Mouse (Mus musculus) yolk sac, embryonic 10.5 days (tissue): ENCODE measurements around the gene Psmd7.

ENCODE experiments used
- DNase-seq: peaks from one replicate; pipeline ENCODE4 v3.0.0-alpha.2; 2017; ENCODE audit warnings: low spot score

Gene Psmd7

DNA sequence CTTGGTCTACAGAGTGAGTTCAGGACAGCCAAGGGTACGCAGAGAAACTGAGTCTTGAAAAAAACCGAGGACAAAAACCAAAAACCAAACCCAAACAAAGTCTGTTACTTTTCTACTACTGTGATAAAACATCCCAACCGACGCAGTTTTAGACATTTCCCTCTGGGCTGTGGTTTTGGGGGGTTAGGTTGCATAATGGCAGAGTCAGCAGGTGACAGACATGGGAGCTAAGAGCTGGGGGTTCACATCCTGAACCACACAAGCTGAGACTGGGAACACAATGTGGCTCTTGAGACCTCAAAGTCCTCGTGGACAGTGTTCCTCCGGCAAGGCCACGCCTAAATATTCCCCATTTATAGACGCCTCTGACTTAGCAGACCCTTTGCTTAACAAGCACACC lies 10.1 kb downstream of the Psmd7 start:
- no peak for DNase-seq

DNA sequence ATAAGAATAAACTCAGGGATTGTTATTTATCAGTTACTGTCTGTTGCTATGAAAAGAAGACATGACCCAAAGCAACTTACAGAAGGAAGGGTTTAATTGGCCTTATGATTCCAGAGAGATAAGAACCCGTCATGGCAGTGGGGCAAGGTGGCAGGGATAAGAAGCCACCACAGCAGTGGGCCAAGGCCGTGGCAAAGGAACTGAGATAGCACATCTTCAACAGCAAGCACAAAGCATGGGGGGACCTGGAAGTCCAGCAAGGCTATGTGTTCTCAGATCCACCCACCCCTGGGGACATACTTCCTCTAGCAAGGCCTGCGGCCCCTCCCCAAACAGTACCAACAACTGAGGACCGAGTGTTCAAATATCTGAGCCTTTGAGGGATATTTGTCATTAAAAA lies 10.6 kb downstream of the Psmd7 start:
- no peak for DNase-seq

DNA sequence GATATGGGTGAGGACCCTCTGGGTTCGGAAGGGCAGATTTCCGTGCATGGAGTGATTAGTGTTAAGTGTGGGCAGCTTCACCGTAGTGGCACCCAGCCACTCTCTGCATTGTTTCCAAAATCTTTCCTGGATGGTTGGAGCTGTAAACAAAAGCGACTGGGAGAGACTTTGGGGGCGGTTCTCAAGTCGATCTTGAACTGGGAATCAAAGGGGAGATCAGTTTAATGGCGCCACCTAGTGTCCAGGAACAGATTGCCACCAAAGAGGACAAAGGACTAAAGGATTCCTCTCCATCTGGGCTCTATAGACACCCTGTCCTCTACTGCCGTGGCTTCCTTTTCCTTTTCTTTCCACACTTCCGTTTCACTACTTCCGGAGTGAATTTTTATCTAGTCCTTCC lies 11.6 kb downstream of the Psmd7 start:
- DNase-seq = peak; percentile 74

DNA sequence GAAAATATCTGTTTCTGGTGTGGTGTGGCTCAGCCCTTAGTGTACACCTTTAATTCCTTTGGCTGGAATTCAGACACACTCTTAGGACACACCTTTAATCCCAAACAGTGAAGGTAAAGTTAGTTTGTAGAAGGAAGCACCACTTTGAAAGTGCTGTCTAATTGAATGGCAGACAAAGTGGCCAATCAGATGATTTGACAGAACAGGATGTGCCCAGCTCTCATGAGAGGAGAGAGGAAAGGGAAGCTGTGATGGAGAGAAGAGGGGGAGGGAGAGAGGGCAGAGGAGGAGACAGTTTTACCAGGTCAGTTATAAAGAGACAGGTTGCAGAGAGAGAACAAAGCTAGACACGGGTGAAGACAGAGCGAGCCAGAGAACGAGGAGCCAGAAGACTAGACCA lies 13.5 kb downstream of the Psmd7 start:
- no peak for DNase-seq

DNA sequence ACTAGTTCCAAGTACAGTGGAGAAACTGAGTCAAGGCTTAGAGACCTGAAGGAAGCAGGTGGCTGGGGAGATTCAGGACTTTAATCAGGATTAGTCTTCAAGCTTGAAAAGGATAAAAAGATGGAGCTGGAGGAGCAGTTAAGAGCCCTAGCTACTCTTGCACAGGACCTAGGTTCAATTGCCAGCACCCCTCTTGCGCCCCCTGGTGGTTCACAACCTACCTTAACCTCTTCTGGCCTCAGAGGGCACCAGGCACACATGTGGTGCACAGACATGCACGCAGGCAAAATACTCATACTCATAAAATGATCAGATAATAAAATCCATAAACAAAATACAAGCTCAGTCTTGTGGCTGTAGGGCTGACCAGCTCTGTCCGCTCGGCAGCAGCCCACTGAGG lies 15.8 kb downstream of the Psmd7 start:
- peak; percentile 66 for DNase-seq

DNA sequence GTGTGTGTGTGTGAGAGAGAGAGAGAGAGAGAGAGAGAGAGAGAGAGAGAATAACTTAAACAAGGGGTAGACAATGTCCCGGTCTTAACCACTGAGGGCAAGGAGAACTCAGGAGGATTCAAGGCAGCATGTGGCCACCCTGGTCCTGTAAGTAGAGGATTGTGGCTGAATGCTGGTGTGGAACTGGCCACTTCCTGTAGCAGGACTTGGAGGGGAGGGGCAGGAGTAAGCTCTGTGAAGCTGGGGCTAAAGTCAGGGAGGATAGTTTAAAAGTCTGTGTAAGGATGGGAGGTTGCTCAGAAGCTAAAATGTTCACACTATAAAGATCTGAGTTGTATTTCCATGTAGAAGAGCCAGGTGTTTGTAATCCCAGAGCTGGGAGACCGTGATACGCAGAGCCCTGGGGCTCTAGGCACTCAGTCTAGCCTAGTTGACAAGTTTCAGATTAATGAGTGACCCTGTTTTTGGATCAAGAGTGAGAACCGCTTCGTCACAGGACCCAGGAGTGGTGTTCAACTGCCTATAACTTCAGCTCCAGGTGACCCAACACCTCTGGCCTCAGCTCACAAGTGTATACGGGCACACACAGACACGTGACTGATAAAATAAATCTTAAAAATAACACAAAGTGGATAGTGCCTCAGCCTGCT lies 16.7 kb downstream of the Psmd7 start:
- no peak for DNase-seq

DNA sequence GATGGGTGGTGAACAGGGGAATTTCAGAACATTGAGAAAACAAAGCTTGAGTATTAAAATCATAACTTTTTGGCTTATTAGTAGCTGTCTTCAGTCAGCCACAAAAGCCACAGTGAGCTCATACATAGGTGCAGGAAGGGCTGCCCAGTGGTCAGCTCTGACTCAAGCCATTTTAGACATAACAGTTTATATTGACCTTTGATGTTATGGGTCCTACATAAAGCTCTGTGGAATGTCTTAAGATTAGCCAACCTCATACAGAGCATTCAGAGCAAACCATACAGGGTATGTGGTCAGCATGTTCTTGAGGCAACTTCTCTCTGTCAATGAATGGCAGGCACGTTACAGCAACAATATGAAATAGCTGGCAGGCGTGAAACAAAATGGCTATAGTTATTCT lies 17.2 kb downstream of the Psmd7 start:
- DNase-seq = no peak

DNA sequence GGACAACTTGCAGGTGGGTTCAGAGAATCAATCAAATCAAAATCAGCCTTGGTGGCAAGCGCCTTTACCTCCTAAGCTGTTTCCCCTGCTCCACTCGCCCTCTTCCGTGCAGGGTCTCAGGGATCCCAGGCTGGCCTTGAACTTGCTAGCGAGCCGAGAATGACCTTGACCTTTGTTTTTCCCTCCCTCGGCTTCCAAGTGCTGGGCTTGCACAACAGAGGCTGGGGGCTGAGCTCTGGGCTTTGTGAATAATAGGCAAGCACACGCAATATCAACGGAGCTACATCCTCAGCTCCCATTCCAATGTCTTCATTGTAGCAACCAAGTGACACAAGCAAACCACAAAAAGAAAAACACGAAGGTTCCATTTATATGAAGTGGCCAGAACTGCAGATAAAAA lies 26.1 kb downstream of the Psmd7 start:
- no peak for DNase-seq

DNA sequence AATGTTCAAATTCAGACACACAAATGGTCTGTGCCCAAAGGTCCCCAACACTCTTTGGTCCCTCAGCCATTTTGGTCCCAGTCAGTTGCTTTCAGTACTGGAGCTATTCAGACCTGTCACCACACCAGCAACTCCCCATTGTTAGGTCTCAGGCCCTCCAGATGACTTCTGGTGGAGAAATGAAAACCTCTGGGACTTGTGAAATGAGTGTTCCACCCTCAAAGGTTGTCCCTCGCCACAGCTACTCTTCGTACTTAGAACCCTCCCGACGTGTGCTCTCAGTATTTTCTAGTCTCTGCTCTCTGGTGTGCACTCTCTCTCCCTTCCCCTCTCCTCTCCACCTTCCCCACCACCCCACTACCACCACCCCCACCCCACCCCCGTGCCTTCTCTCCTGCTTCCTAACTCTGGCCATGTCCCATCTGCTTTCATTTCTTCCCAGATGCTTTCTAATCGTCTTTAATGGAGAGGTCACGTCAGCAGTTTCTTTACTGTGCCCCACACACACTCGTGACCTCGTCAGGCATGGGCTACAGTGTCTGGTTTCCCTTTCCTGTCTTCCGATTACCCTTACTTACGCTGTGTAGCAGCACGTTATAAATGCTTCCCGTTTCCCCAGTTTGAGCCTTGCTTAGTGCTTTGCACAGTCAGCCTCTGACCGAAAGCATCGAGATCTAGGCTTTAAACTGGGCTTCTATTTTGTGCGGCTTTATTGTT lies 27.3 kb downstream of the Psmd7 start:
- no peak for DNase-seq

DNA sequence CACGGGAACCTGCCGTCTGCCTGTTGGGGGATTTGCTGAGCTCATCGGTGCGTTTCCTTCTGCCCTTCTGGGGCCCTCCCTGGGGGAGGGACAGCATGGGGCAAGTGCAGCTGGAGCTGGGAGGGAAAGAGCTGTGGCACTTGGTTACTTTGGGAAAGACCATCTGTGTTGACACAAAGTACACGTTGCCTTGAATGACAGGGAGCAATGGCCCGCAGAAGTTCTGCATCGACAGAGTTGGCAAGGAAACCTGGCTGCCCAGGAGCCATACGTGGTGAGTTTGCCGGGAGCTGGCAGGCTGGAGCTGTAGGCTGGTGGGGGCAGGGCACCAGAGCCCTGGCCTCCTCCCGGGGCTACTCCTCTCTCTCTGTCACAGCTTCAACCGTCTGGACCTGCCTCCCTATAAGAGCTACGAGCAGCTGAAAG lies 31.7 kb downstream of the Psmd7 start:
- DNase-seq = no peak

DNA sequence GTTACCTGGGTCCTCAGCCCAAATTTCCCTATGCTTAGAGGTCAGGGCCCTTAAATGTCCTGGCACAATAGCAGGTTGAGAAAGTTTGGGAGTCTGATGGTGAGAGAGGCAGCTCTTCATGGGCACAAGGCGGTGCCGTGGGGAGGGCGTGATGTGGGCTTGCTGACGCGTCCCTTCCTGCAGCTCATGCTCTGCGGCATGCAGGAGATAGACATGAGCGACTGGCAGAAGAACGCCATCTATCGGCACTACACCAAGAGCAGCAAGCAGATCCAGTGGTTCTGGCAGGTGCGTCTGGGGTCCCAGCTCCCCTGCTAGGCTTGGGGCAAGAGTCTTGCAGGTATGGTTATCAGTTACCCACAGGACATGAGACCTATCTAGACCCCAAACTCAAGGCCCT lies 33.0 kb downstream of the Psmd7 start:
- no peak for DNase-seq

DNA sequence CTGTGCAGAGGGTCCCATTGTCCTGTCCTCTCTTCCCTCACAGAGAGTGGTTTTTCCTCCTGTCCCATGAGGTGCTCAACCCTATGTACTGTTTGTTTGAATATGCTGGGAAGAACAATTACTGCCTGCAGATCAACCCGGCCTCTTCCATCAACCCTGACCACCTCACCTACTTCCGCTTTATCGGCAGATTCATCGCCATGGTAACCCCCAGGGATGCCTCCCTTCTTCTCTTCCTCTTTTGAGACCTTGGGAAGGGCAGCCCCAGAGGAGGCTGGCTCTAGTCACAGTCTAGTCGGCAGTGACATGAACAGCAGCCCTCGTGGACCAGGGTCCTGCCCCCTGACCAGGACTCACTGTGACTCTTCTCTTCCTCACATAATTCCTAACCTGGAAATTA lies 36.0 kb downstream of the Psmd7 start:
- no peak for DNase-seq

DNA sequence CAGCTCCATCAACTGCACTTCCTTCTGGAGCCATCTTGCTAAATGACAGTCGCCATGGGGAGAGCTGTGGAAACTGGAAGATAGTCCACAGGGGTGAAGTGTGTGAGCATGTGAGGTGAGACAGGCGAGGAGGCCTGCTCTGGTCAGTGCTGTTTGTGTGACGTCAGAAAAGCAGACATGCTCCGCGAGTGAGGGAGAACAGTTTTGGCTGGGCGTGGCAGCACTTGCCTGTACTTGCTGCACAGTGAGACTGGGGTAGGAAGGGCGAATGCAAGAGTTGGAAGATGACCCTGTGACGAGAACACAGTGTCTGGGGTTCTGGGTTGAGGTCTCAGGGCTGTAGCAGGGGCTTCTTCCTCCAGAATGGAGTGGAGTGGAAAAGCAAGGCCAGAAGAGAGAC lies 41.4 kb downstream of the Psmd7 start:
- no peak for DNase-seq

DNA sequence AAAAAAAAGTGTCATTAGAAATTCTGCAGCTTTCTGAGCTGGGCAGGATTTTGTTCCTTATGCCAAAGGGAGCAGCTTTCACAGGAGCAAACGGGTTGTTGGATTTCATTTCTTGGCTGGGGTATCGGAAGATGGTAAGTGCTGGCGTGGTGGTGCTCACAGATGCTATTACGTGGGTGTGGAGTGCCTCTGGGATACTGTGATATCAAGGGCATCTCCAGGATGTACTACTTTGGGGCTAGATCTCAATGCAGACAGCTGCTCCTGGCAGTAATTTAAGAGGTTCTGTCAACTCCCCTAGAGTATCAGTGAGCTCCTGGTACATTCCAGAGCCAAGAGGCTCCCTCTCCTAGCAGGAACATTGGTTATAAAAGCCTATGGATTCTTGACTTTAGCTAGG lies 42.1 kb downstream of the Psmd7 start:
- no peak for DNase-seq

DNA sequence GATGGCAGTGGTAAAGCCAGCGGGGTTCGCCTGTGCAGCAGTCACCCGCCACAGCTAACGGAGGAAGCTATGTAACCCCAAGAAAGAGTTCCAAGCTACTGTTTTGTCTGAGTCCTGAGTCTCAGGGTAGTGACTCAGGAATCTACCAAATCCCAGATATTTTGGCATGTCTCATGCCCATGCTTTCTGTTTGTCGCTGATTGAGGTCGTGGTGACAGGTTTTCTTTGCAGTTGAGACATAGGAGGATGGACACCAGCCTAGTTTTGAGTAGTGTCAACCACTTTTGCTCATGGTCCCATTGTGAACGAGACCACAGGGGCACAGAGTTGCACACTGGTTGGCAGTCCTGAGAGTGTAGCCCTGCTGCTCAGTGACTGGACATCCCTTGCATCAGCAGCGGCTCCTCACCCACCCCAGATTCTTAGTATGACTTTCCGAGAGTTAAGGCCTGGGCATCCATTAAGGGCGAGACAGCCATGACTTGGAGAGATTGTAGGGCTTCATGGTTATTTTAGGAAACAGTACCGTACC lies 42.6 kb downstream of the Psmd7 start:
- DNase-seq = no peak

DNA sequence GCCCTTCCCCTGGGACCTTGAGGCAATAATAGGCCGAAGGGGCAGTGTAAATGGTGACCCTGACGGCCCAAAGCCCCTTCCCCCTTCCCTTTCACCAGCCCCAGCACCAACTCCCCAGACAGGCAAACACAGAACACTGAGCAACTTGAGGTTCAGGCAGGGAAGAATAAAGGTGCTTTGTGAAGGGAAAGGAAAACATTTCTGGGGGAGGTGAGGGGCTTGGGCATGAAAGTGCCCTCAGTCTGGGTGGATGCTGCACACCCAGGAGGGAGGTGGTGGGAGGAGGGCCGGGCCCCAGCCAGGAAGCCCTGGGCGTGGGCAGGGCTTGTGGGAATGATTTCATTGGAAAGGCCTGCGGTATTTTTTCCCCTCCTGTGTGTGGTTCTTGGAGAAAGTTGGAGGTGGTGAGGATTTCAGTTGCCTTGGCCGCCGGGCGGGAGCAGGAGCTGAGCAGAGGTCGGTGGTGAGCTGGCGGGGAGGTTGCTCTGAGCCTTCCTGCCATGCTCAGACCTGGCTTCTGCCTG lies 43.6 kb downstream of the Psmd7 start:
- no peak for DNase-seq

DNA sequence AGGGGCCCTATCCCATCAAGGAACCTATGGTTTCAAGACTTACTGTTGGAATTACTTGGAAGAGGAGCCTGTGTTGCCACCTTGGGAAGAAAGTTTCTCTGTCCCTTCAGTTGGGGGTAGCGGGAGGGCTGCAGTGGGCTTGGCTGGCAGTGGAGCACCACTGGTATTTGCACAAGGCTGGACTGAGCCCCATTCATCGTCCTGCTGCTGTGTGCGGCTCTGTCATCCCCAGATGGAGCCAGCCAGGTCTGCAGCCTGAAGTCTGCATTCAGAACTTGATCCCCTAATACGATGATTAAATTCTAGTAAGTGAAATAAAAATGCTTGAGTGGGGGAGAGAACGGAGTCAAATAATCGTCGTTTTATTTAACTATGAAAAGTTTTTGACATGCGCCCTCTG lies 44.1 kb downstream of the Psmd7 start:
- no peak for DNase-seq

DNA sequence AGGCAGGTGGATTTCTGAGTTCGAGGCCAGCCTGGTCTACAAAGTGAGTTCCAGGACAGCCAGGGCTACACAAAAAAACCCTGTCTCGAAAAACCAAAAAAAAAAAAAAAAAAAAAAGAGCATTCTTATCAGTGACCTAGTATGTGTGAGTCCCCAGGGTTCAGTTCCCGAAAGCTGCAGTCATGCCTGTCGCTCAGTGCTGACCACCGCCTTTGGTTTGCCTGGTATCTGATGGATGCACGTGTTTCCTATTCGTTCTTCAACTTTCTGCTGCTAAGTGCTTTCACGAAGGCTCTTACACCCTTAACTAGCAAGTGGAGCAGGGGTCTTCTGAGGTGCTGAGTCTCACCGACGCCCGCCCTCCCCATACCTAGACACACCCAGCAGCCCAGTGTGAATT lies 44.5 kb downstream of the Psmd7 start:
- DNase-seq = no peak

DNA sequence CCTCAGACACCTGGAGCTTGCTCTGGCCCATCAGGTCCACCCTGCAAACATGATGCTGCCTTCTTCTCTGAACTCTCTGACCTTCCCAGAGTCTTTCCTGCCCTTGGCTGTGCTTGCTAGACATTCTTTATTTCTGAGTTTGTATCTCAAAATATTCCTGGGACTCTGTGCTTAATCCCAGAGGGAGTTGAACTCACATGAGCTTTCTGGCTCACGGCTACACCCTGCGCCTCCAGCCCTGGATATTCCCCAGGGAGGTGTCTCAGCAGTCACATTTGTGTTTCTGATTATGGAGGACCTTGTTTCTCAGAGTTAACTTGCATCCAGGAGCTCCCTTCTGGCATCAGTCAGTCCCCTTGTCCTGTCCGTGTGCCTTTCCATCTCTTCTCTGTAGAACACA lies 46.1 kb downstream of the Psmd7 start:
- no peak for DNase-seq

DNA sequence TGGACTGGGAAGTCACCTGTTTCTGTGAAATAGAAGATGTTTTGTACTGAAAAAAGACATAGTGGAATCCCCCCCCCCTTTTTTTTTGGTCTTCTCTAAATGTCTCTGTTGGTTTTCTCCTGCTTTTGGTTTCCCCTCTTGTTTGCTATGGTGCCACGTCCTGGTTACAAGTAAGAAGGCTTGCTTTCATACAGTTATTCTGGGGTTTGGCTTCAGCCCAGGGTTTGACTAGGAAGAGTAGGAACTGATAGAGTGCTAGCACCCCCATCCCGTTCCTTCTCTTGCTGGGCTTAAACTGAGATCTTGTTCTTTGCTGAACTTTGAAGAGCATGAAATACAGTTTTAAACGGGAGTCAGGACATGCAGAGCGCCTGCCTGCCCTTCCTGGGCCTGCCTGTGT lies 46.9 kb downstream of the Psmd7 start:
- DNase-seq = no peak

DNA sequence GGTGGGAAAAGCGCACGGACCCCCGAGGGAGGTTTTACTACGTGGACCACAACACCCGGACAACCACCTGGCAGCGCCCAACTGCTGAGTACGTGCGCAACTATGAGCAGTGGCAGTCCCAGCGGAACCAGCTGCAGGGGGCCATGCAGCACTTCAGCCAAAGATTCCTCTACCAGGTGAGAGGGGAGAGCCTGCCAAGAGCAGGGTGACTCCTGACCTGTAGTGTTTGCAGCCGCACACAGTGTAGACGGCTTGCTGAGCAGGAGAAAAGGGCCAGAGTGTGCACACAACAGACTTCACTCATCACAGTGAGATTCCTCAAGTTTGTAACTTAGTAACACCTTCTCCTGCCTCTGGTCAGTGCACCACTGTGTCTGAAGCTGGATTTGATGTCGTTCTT lies 47.6 kb downstream of the Psmd7 start:
- no peak for DNase-seq

DNA sequence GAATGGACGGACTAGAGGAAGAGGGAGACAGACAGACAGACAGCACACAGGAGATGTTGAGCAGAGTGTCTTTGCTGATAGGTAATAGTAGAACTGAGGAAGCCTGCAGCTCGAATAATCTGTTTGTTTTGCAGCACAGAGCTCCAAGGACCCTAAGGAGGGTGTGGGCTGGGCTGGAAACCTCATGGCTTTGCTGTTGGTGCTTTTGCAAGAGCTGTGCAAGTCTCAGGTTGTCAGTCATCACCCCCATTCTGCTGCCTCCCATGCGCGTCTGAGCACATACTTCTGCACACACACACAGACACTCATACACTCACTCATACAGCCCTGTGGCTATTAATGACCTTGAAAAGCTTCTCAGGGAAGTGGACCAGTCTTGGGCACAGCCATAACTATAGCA lies 50.8 kb downstream of the Psmd7 start:
- DNase-seq = no peak
